Mouse (Mus musculus) midbrain, embryonic 16.5 days (tissue): ENCODE results near the gene Sox10. TPM values are rescaled to one million over a fixed set of nuclear protein-coding genes. Genes with fewer than 3 reads are reported as not detected.

Experiments used
- ATAC-seq: fragments of 200-750 bp; cut with Nextera tagmentation; 2 replicates; pipeline ENCODE4 v1.8.0; 2017; ENCODE audit warnings: moderate TSS enrichment
- H3K27ac ChIP-seq: fragments of 300-500 bp; sonication (generic); 2 replicates; pipeline ENCODE4 v1.5.1; 2014; ENCODE audit warnings: mild to moderate bottlenecking, low read length, mixed read lengths
- H3K27me3 ChIP-seq: fragments of 300-500 bp; sonication (generic); 2 replicates; pipeline ENCODE4 v1.6.1; 2014; ENCODE audit warnings: low read depth, low read length, mixed read lengths; ENCODE audit not compliant: control insufficient read depth, insufficient read depth
- H3K36me3 ChIP-seq: fragments of 300-500 bp; sonication (generic); 2 replicates; pipeline ENCODE4 v1.6.1; 2014; ENCODE audit warnings: mild to moderate bottlenecking, low read length, moderate library complexity, mixed read lengths; ENCODE audit not compliant: control insufficient read depth, insufficient read depth
- H3K4me1 ChIP-seq: fragments of 300-500 bp; sonication (generic); 2 replicates; pipeline ENCODE4 v1.6.1; 2014; ENCODE audit warnings: mild to moderate bottlenecking, low read length, mixed read lengths; ENCODE audit not compliant: control insufficient read depth, insufficient read depth
- H3K4me2 ChIP-seq: fragments of 300-500 bp; sonication (generic); 2 replicates; pipeline ENCODE4 v1.6.1; 2014; ENCODE audit warnings: mild to moderate bottlenecking, low read length, mixed read lengths
- H3K4me3 ChIP-seq: fragments of 300-500 bp; sonication (generic); 2 replicates; pipeline ENCODE4 v1.5.1; 2014; ENCODE audit warnings: low read depth, mild to moderate bottlenecking, low read length, moderate library complexity, mixed read lengths
- H3K9ac ChIP-seq: fragments of 300-500 bp; sonication (generic); 2 replicates; pipeline ENCODE4 v1.6.1; 2014; ENCODE audit warnings: low read depth, low read length, mixed read lengths
- H3K9me3 ChIP-seq: fragments of 300-500 bp; sonication (generic); replicated peaks from 2 replicates; pipeline ENCODE4 v1.6.1; 2014; ENCODE audit warnings: mild to moderate bottlenecking, low read length, mixed read lengths; ENCODE audit not compliant: control insufficient read depth, poor library complexity, severe bottlenecking
- WGBS: fragments of 180-500 bp; shearing (Covaris S2); extraction: QIAGEN DNeasy Blood & Tissue Kit; methylation state at CpG from one replicate; pipeline ENCODE4 v1.1.7; 2014; 5-methylcytosine and 5-hydroxymethylcytosine counted together
- polyA plus RNA-seq: library from polyadenylated mRNA; unstranded; fragments of >200 nt; fragmentation: Nextera tagmentation; extraction: Ambion mirVana; gene quantifications from 2 replicates; pipeline ENCODE4 v1.2.1, GENCODE M21; 2015

Gene Sox10
- polyA plus RNA-seq, 1 experiment from 2014 or later, result 3.8 TPM

GRCm38 (mm10) chr15:79145522-79145921, 19.5 kb downstream of the Sox10 start:
- H3K9ac ChIP-seq, result no peak overlapping the region

GRCm38 (mm10) chr15:79144021-79144420, 21.0 kb downstream of the Sox10 start:
- no peak overlapping the region for H3K4me3 ChIP-seq
- no peak overlapping the region for H3K4me2 ChIP-seq
- H3K9ac ChIP-seq, result no peak overlapping the region
- no peak overlapping the region for H3K27ac ChIP-seq
- H3K9me3 ChIP-seq, result no peaks in the 10 kb centered on the region
- no peak for ATAC-seq
- peaks cover 26% of the 10 kb centered on the region for H3K36me3 ChIP-seq
- peaks cover 20% of the 10 kb centered on the region for H3K4me1 ChIP-seq
- no peaks in the 10 kb centered on the region for H3K27me3 ChIP-seq
- 88% methylated on average over 8 of the region's 8 CpGs for WGBS

More at GRCm38 (mm10) chr15:79145522-79145921, 19.5 kb downstream of the Sox10 start:
- H3K36me3 ChIP-seq, result peaks cover 31% of the 10 kb centered on the region
- no peak for ATAC-seq
- no peak overlapping the region for H3K4me3 ChIP-seq
- H3K4me2 ChIP-seq, result no peak overlapping the region
- no peaks in the 10 kb centered on the region for H3K27me3 ChIP-seq
- peaks cover 12% of the 10 kb centered on the region for H3K4me1 ChIP-seq
- no peak overlapping the region for H3K27ac ChIP-seq
- H3K9me3 ChIP-seq, result no peaks in the 10 kb centered on the region
- WGBS, result 92% methylated on average over 7 of the region's 7 CpGs

GRCm38 (mm10) chr15:79143316-79143715, 21.7 kb downstream of the Sox10 start:
- no peak overlapping the region for H3K27ac ChIP-seq
- ATAC-seq, result no peak
- no peak overlapping the region for H3K4me2 ChIP-seq
- H3K4me1 ChIP-seq, result peaks cover 20% of the 10 kb centered on the region
- H3K36me3 ChIP-seq, result peaks cover 26% of the 10 kb centered on the region
- H3K9me3 ChIP-seq, result no peaks in the 10 kb centered on the region
- WGBS, result 90% methylated on average over 12 of the region's 12 CpGs
- H3K9ac ChIP-seq, result no peak overlapping the region
- H3K27me3 ChIP-seq, result no peaks in the 10 kb centered on the region
- H3K4me3 ChIP-seq, result no peak overlapping the region

GRCm38 (mm10) chr15:79141566-79141917, 23.5 kb downstream of the Sox10 start:
- Histone ChIP-seq H3K9me3 (no peaks in the 10 kb centered on the region), H3K4me2 (peak overlapping the region; percentile 77), H3K27ac (peak overlapping the region; percentile 37; the same call in 1 of the 2 replicates), H3K27me3 (no peaks in the 10 kb centered on the region), H3K4me3 (peak overlapping the region; percentile 91), H3K9ac (peak overlapping the region; percentile 77), H3K36me3 (peaks cover 11% of the 10 kb centered on the region), H3K4me1 (peaks cover 20% of the 10 kb centered on the region)
- no peak; the same call in none of the 2 replicates for ATAC-seq
- under 1% methylated on average over 7 of the region's 7 CpGs for WGBS

- peak within 1 kb of the TSS; percentile 91 for H3K4me3 ChIP-seq
- H3K27me3 ChIP-seq, result no peaks in the 10 kb centered on the region
- peak within 1 kb of the TSS; percentile 77 for H3K9ac ChIP-seq
- peaks cover 20% of the 10 kb centered on the region for H3K4me1 ChIP-seq
- peak within 1 kb of the TSS; percentile 60; the same call in 1 of the 2 replicates for H3K27ac ChIP-seq
- H3K36me3 ChIP-seq, result peaks cover 7% of the 10 kb centered on the region
- ATAC-seq, result peak; percentile 90
- H3K9me3 ChIP-seq, result no peaks in the 10 kb centered on the region
- peak within 1 kb of the TSS; percentile 77 for H3K4me2 ChIP-seq
- under 1% methylated on average over 57 of the region's 57 CpGs for WGBS
These were observed 24.0 kb downstream of the Sox10 start, which contains the start of the genes Polr2f and 1700088E04Rik for GRCm38 (mm10) chr15:79140866-79141565. Gene Polr2f, plus strand, starts transcription at chr15:79141009. Gene 1700088E04Rik, minus strand, starts transcription at chr15:79141253.

GRCm38 (mm10) chr15:79139640-79140039, 25.4 kb downstream of the Sox10 start:
- Histone ChIP-seq H3K4me1 (peaks cover 20% of the 10 kb centered on the region), H3K27ac (no peak overlapping the region), H3K4me3 (no peak overlapping the region), H3K9ac (no peak overlapping the region), H3K27me3 (no peaks in the 10 kb centered on the region), H3K4me2 (no peak overlapping the region), H3K36me3 (peaks cover 4% of the 10 kb centered on the region; the same call in 1 of the 2 replicates), H3K9me3 (no peaks in the 10 kb centered on the region)
- ATAC-seq, result no peak
- WGBS, result 62% methylated on average over 10 of the region's 10 CpGs

GRCm38 (mm10) chr15:79135783-79136575, 29.1 kb downstream of the Sox10 start:
- Histone ChIP-seq H3K4me3 (no peak overlapping the region), H3K27me3 (no peaks in the 10 kb centered on the region), H3K4me2 (no peak overlapping the region), H3K36me3 (peaks cover 20% of the 10 kb centered on the region), H3K27ac (no peak overlapping the region), H3K9ac (no peak overlapping the region), H3K4me1 (peaks cover 9% of the 10 kb centered on the region), H3K9me3 (no peaks in the 10 kb centered on the region)
- no peak for ATAC-seq
- WGBS, result 62% methylated on average over 11 of the region's 11 CpGs

- WGBS, result 85% methylated on average over 9 of the region's 9 CpGs
- Histone ChIP-seq H3K4me1 (peaks cover 7% of the 10 kb centered on the region), H3K36me3 (peaks cover 22% of the 10 kb centered on the region), H3K27ac (no peak overlapping the region), H3K9me3 (no peaks in the 10 kb centered on the region), H3K4me3 (no peak overlapping the region), H3K9ac (no peak overlapping the region), H3K27me3 (no peaks in the 10 kb centered on the region), H3K4me2 (no peak overlapping the region)
- ATAC-seq, result peak; percentile 37; the same call in 1 of the 2 replicates
These were observed 29.7 kb downstream of the Sox10 start for GRCm38 (mm10) chr15:79135332-79135731.
